Comparison of ENCODE assay signal across 9 mouse cellular contexts in genomic region chr10:120876549-120877270, GRCm38 (mm10). TPM values are rescaled to one million over a fixed set of nuclear protein-coding genes. Genes with fewer than 3 reads are reported as not detected.
DNase-seq lines count a peak whose midpoint lies in the region; ATAC-seq lines count a peak whose summit lies in the region.
"Had no signal": no experiment of that assay in that cellular context is flagged by ENCODE, and none has a peak within 500 bp of the region (broad histone marks: within the 10 kb centered on the region; RNA-seq: fewer than 3 reads in every experiment).

No protein-coding gene starts in this region.

- 41% methylated on average over 20 of the region's 20 CpGs for WGBS in heart, embryonic 12.5 days
- WGBS in embryonic facial prominence, embryonic 14.5 days: 55% methylated on average over 20 of the region's 20 CpGs
- WGBS in heart, embryonic 13.5 days: 28% methylated on average over 20 of the region's 20 CpGs
- WGBS in liver, embryonic 16.5 days (ENCODE audit: insufficient replicate concordance): 63% methylated on average over 20 of the region's 20 CpGs

- H3K9ac ChIP-seq in heart, embryonic 12.5 days: peak overlapping the region; percentile 47; the same call in 1 of the 2 replicates
- H3K9ac ChIP-seq in embryonic facial prominence, embryonic 14.5 days (ENCODE audit: low read depth, low read length): no peak overlapping the region
- peak overlapping the region; percentile 70 for H3K9ac ChIP-seq in heart, embryonic 13.5 days
- H3K9ac ChIP-seq in liver, embryonic 16.5 days (ENCODE audit: low read depth, low read length): no peak overlapping the region
- H3K9ac ChIP-seq: midbrain, embryonic 13.5 days had no signal

- H3K27ac ChIP-seq in heart, embryonic 12.5 days (ENCODE audit: poor library complexity, severe bottlenecking): peak overlapping the region; percentile 90
- H3K27ac ChIP-seq in embryonic facial prominence, embryonic 14.5 days (replicated peaks; ENCODE audit: low read depth, low read length): no peak overlapping the region; the same call in 1 of the 2 replicates
- peak overlapping the region; percentile 91 for H3K27ac ChIP-seq in heart, embryonic 13.5 days (replicated peaks)
- H3K27ac ChIP-seq in liver, embryonic 16.5 days (ENCODE audit: low read length): no peak overlapping the region
- H3K27ac ChIP-seq: midbrain, embryonic 13.5 days had no signal

- H3K4me2 ChIP-seq in heart, embryonic 12.5 days: peak overlapping the region; percentile 57
- H3K4me2 ChIP-seq in embryonic facial prominence, embryonic 14.5 days (ENCODE audit: low read depth, low read length): peak overlapping the region; percentile 44
- H3K4me2 ChIP-seq in heart, embryonic 13.5 days: peak overlapping the region; percentile 62
- H3K4me2 ChIP-seq in liver, embryonic 16.5 days (ENCODE audit: low read depth, low read length): 0 out of 2 replicates have a peak overlapping the region, but pooled peaks have one; percentile 45

- DNase-seq in heart, postnatal 10 days: no peak
- DNase-seq in embryonic facial prominence, embryonic 14.5 days (ENCODE audit: low spot score): no peak
- DNase-seq in gastrocnemius, adult 18-20 months (ENCODE audit: low spot score): no peak
- no peak for DNase-seq in urinary bladder, postnatal 14 days (ENCODE audit: low spot score)
- DNase-seq in cerebellum, adult 18-20 months: no peak

- H3K9me3 ChIP-seq in heart, embryonic 12.5 days (replicated peaks): no peaks in the 10 kb centered on the region
- H3K9me3 ChIP-seq in embryonic facial prominence, embryonic 14.5 days (ENCODE audit: control insufficient read depth, low read length): no peaks in the 10 kb centered on the region
- no peaks in the 10 kb centered on the region for H3K9me3 ChIP-seq in heart, embryonic 13.5 days
- no peaks in the 10 kb centered on the region for H3K9me3 ChIP-seq in liver, embryonic 16.5 days (replicated peaks; ENCODE audit: control insufficient read depth, low read length)
- H3K9me3 ChIP-seq: midbrain, embryonic 13.5 days had no signal

- H3K27me3 ChIP-seq in heart, embryonic 12.5 days (replicated peaks): no peaks in the 10 kb centered on the region
- H3K27me3 ChIP-seq in embryonic facial prominence, embryonic 14.5 days (replicated peaks; ENCODE audit: control insufficient read depth, insufficient read depth, low read length): no peaks in the 10 kb centered on the region
- no peaks in the 10 kb centered on the region for H3K27me3 ChIP-seq in heart, embryonic 13.5 days (replicated peaks)
- H3K27me3 ChIP-seq in liver, embryonic 16.5 days (ENCODE audit: control insufficient read depth, insufficient read depth, low read depth, low read length): no peaks in the 10 kb centered on the region
- H3K27me3 ChIP-seq: midbrain, embryonic 13.5 days had no signal

- ATAC-seq in heart, embryonic 12.5 days (ENCODE audit: insufficient number of reproducible peaks, low FRiP score): 0 out of 2 replicates have a peak, but pooled peaks have one; percentile 1
- ATAC-seq in embryonic facial prominence, embryonic 14.5 days (ENCODE audit: low read depth): peak; percentile 7; the same call in 1 of the 2 replicates
- ATAC-seq in heart, embryonic 13.5 days (ENCODE audit: extremely low read depth, insufficient number of reproducible peaks, low FRiP score, low TSS enrichment): no peak
- ATAC-seq in liver, embryonic 16.5 days (ENCODE audit: low read depth): no peak

- no peak overlapping the region; the same call in 1 of the 2 replicates for H3K4me3 ChIP-seq in heart, embryonic 12.5 days
- H3K4me3 ChIP-seq in embryonic facial prominence, embryonic 14.5 days (ENCODE audit: low read depth, low read length): no peak overlapping the region
- H3K4me3 ChIP-seq in heart, embryonic 13.5 days: peak overlapping the region; percentile 37
- H3K4me3 ChIP-seq in liver, embryonic 16.5 days (ENCODE audit: low read depth, low read length): no peak overlapping the region
- H3K4me3 ChIP-seq: midbrain, embryonic 13.5 days had no signal

- H3K36me3 ChIP-seq in heart, embryonic 12.5 days: no peaks in the 10 kb centered on the region
- H3K36me3 ChIP-seq in embryonic facial prominence, embryonic 14.5 days (ENCODE audit: control insufficient read depth, insufficient read depth, low read length): no peaks in the 10 kb centered on the region
- no peaks in the 10 kb centered on the region for H3K36me3 ChIP-seq in heart, embryonic 13.5 days
- H3K36me3 ChIP-seq in liver, embryonic 16.5 days (ENCODE audit: control insufficient read depth, insufficient read depth): no peaks in the 10 kb centered on the region
- H3K36me3 ChIP-seq: midbrain, embryonic 13.5 days had no signal

- H3K4me1 ChIP-seq in heart, embryonic 12.5 days (replicated peaks): peaks cover 65% of the 10 kb centered on the region
- H3K4me1 ChIP-seq in embryonic facial prominence, embryonic 14.5 days (ENCODE audit: control insufficient read depth, insufficient read depth, low read length): peaks cover 24% of the 10 kb centered on the region
- peaks cover 66% of the 10 kb centered on the region for H3K4me1 ChIP-seq in heart, embryonic 13.5 days
- H3K4me1 ChIP-seq in liver, embryonic 16.5 days (ENCODE audit: control insufficient read depth, low read depth, low read length): no peaks in the 10 kb centered on the region; the same call in 1 of the 2 replicates

- intact Hi-C loops in heart, postnatal 10 days (cut with DNase I): loop anchor here (10.0 kb wide), 1 partner anchor 572 kb away; no protein-coding TSS in a partner anchor

RNA-seq across cellular contexts. Expression of gene Msrb3, which starts 22.2 kb away (rescaled TPM):
- polyA plus RNA-seq in heart, embryonic 12.5 days (2016; fragmentation: Nextera tagmentation; extraction: Ambion mirVana): 24.1 and 25.9 TPM in 2 replicates
- total RNA-seq in heart, postnatal 10 days (2021): 100 to 1,000 TPM; 131 to 148 TPM
- polyA plus RNA-seq in embryonic facial prominence, embryonic 14.5 days (2014; fragmentation: Nextera tagmentation; extraction: Ambion mirVana): 10.1 and 13.6 TPM in 2 replicates
- 20.6 and 24.8 TPM in 2 replicates for polyA plus RNA-seq in heart, embryonic 13.5 days (2015; fragmentation: Nextera tagmentation; extraction: Ambion mirVana)
- 1.2 and 1.4 TPM in 2 replicates for polyA plus RNA-seq in liver, embryonic 16.5 days (2015; fragmentation: Nextera tagmentation; extraction: Ambion mirVana)
- total RNA-seq in gastrocnemius, adult 18-20 months (2021): 100 to 1,000 TPM; 120 to 127 TPM

Comparison
In these comparisons a context has a peak if more than half of its experiments do, and no peak if none do; other contexts are left out.
1. ATAC-seq: peak in heart, embryonic 12.5 days (single experiment) and embryonic facial prominence, embryonic 14.5 days (single experiment); none in heart, embryonic 13.5 days (single experiment) and liver, embryonic 16.5 days (single experiment).
2. H3K27ac ChIP-seq: peak in heart, embryonic 12.5 days (single experiment) and heart, embryonic 13.5 days (single experiment); none in embryonic facial prominence, embryonic 14.5 days (single experiment) and liver, embryonic 16.5 days (single experiment).
3. H3K9ac ChIP-seq: peak in heart, embryonic 12.5 days (single experiment) and heart, embryonic 13.5 days (single experiment); none in embryonic facial prominence, embryonic 14.5 days (single experiment) and liver, embryonic 16.5 days (single experiment).
4. Peak in every context shown above with its lines, with median percentiles within 50 percentile points of each other: H3K4me2 ChIP-seq.